Mouse (Mus musculus) limb, embryonic 13.5 days (tissue): ENCODE measurements around the gene Hoxd13. TPM values are rescaled to one million over a fixed set of nuclear protein-coding genes. Genes with fewer than 3 reads are reported as not detected.

Source experiments
- ATAC-seq: fragments of 200-750 bp; cut with Nextera tagmentation; 2 replicates; pipeline ENCODE4 v1.8.0; 2017; ENCODE audit warnings: low read depth, moderate number of reproducible peaks, moderate TSS enrichment; ENCODE audit not compliant: low FRiP score
- H3K27ac ChIP-seq: fragments of 300-500 bp; sonication (generic); 2 replicates; pipeline ENCODE4 v1.5.1; 2015; ENCODE audit warnings: inconsistent platforms, mild to moderate bottlenecking, moderate library complexity
- H3K27me3 ChIP-seq: fragments of 300-500 bp; sonication (generic); 2 replicates; pipeline ENCODE4 v1.6.1; 2015; ENCODE audit warnings: mild to moderate bottlenecking, inconsistent platforms
- H3K36me3 ChIP-seq: fragments of 300-500 bp; sonication (generic); 2 replicates; pipeline ENCODE4 v1.6.1; 2015; ENCODE audit warnings: inconsistent platforms, mild to moderate bottlenecking, moderate library complexity
- H3K4me1 ChIP-seq: fragments of 300-500 bp; sonication (generic); 2 replicates; pipeline ENCODE4 v1.6.1; 2015; ENCODE audit warnings: inconsistent platforms
- H3K4me2 ChIP-seq: fragments of 300-500 bp; sonication (generic); replicated peaks from 2 replicates; pipeline ENCODE4 v1.6.1; 2015; ENCODE audit warnings: inconsistent platforms, mild to moderate bottlenecking, moderate library complexity
- H3K4me3 ChIP-seq: fragments of 300-500 bp; sonication (generic); 2 replicates; pipeline ENCODE4 v1.5.1; 2015; ENCODE audit warnings: moderate library complexity, mild to moderate bottlenecking, inconsistent platforms
- H3K9ac ChIP-seq: fragments of 300-500 bp; sonication (generic); 2 replicates; pipeline ENCODE4 v1.6.1; 2015; ENCODE audit warnings: mild to moderate bottlenecking, inconsistent platforms
- H3K9me3 ChIP-seq: fragments of 300-500 bp; sonication (generic); 2 replicates; pipeline ENCODE4 v1.6.1; 2016; ENCODE audit warnings: inconsistent platforms
- WGBS: fragments of 180-500 bp; shearing (Covaris S2); methylation state at CpG from one replicate; pipeline ENCODE4 v1.1.7; 2015; 5-methylcytosine and 5-hydroxymethylcytosine counted together
- polyA plus RNA-seq: library from polyadenylated mRNA; unstranded; fragments of >200 nt; fragmentation: Nextera tagmentation; extraction: Ambion mirVana; gene quantifications from 2 replicates; pipeline ENCODE4 v1.2.1, GENCODE M21; 2015

The Hoxd13 gene
- polyA plus RNA-seq, 1 experiment from 2014 or later, result 48.5 TPM

GRCm38 (mm10) chr2:74675666-74676282 is 7.7 kb downstream of the Hoxd13 start:
- H3K4me3 ChIP-seq, result peak overlapping the region; percentile 79
- H3K4me2 ChIP-seq, result peak overlapping the region; percentile 75
- H3K36me3 ChIP-seq, result peaks cover under 1% of the 10 kb centered on the region; the same call in 1 of the 2 replicates
- peaks cover 32% of the 10 kb centered on the region for H3K4me1 ChIP-seq
- 10% methylated on average over 24 of the region's 24 CpGs for WGBS
- no peaks in the 10 kb centered on the region for H3K9me3 ChIP-seq
- ATAC-seq, result no peak
- peak overlapping the region; percentile 97 for H3K27ac ChIP-seq
- H3K27me3 ChIP-seq, result peaks cover 61% of the 10 kb centered on the region
- H3K9ac ChIP-seq, result peak overlapping the region; percentile 99

- peak overlapping the region; percentile 97 for H3K27ac ChIP-seq
- H3K36me3 ChIP-seq, result no peaks in the 10 kb centered on the region
- H3K4me2 ChIP-seq, result peak overlapping the region; percentile 75
- H3K27me3 ChIP-seq, result peaks cover 65% of the 10 kb centered on the region
- peaks cover 32% of the 10 kb centered on the region for H3K4me1 ChIP-seq
- peak overlapping the region; percentile 79 for H3K4me3 ChIP-seq
- 14% methylated on average over 9 of the region's 9 CpGs for WGBS
- no peak for ATAC-seq
- H3K9ac ChIP-seq, result peak overlapping the region; percentile 99
- no peaks in the 10 kb centered on the region for H3K9me3 ChIP-seq
These were observed 8.4 kb downstream of the Hoxd13 start for GRCm38 (mm10) chr2:74676376-74677052.

- WGBS, result 29% methylated on average over 2 of the region's 2 CpGs
- Histone ChIP-seq H3K27me3 (peaks cover 66% of the 10 kb centered on the region), H3K4me2 (peak overlapping the region; percentile 75), H3K4me1 (peaks cover 32% of the 10 kb centered on the region), H3K9me3 (no peaks in the 10 kb centered on the region), H3K9ac (peak overlapping the region; percentile 99), H3K27ac (peak overlapping the region; percentile 97), H3K36me3 (no peaks in the 10 kb centered on the region), H3K4me3 (peak overlapping the region; percentile 79)
- no peak for ATAC-seq
These were observed 9.0 kb downstream of the Hoxd13 start for GRCm38 (mm10) chr2:74677106-74677505.

DNA sequence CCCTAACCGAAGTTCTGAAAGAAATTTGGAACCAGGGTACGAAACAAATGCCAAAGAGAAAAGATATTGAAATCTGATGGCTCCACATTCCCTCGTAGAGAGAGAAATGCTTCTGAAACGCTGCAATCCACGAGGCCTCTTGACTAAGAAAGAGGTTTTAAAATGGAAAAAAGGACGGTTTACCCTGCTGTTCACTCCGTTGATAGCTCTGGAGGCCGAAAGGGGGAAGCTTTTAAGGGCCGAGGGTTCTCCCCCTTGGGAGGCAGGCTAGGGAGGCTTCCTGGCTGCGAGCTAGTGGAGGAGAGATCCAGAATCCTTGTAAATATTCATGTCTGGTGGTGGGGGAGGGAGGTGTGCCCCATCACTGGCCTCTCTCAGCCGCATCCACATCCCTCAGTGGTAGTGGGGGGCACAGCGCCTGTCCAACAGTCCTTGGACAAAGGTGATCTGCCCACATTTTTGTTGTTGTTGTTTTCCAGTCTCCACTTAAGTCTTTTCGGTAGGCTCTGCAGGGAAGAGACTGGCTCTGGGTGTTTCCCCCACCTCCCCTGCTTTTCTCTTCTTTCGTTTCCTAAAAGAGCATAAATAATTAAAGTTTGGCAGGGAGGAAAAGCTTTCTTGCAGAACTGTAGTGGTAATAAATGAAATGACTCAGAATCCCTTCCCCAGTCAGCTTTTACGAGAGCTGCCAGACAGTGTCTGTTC is 10.9 kb downstream of the Hoxd13 start, which contains the start of gene Hoxd11:
TSS of gene Hoxd11 (plus strand) at position 667 of the 705 bp plus-strand sequence.
- Histone ChIP-seq H3K27ac (peak within 1 kb of the TSS; percentile 98), H3K27me3 (peaks cover 73% of the 10 kb centered on the region), H3K4me3 (peak within 1 kb of the TSS; percentile 79), H3K9ac (peak within 1 kb of the TSS; percentile 99), H3K4me2 (peak within 1 kb of the TSS; percentile 75), H3K4me1 (peaks cover 18% of the 10 kb centered on the region), H3K9me3 (no peaks in the 10 kb centered on the region), H3K36me3 (no peaks in the 10 kb centered on the region)
- ATAC-seq, result no peak
- 4% methylated on average over 15 of the region's 15 CpGs for WGBS

DNA sequence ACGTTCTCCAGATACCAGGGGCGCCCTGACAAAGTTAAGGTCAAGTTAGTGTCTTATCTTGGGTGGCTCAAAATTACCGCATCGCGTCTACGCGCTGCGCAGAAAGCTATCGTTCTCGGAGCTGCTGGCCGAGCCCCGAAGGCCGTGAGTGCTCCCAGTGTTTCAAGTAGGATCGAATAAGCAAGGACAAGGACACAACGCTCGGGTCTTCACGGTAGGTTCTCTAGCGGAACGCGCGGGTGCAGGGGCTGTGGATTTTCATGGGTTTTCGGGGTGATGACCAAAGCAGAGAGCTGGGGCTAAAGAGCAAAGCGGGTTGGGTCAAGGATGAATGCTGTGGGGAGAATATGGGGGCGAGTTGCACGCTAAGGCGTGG is 11.5 kb downstream of the Hoxd13 start:
- peaks cover 73% of the 10 kb centered on the region for H3K27me3 ChIP-seq
- H3K27ac ChIP-seq, result peak overlapping the region; percentile 98
- H3K9me3 ChIP-seq, result no peaks in the 10 kb centered on the region
- H3K4me3 ChIP-seq, result peak overlapping the region; percentile 79
- peak overlapping the region; percentile 75 for H3K4me2 ChIP-seq
- H3K36me3 ChIP-seq, result 0 out of 2 replicates have a peak, but pooled peaks cover 5% of the 10 kb centered on the region
- H3K4me1 ChIP-seq, result peaks cover 12% of the 10 kb centered on the region; the same call in 1 of the 2 replicates
- peak overlapping the region; percentile 99 for H3K9ac ChIP-seq
- ATAC-seq, result no peak
- under 1% methylated on average over 26 of the region's 26 CpGs for whole genome bisulfite sequencing

DNA sequence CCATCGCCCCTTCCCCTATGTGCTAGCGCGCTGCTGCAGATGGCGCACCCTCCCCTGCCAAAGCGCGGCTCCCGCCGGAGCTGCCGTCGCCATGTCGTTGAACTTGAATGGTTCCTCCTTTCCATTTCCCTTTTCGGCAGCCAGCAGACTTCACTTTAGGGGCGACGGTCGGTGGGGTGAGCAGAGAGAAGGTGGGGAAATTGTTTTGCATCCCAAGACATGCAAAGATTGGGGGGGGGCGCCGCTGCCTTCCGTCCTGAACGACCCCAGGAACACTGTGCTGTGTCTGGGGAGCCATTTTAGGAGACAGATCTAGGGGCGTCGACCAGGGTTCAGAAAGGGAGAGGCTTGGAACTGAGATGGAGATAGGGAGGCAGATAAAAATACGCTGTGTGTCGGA is 11.9 kb downstream of the Hoxd13 start:
- H3K4me3 ChIP-seq, result peak overlapping the region; percentile 79
- peak overlapping the region; percentile 75 for H3K4me2 ChIP-seq
- no peak for ATAC-seq
- 0 out of 2 replicates have a peak, but pooled peaks cover 5% of the 10 kb centered on the region for H3K36me3 ChIP-seq
- H3K27ac ChIP-seq, result peak overlapping the region; percentile 98
- WGBS, result 2% methylated on average over 23 of the region's 23 CpGs
- peaks cover 11% of the 10 kb centered on the region; the same call in 1 of the 2 replicates for H3K4me1 ChIP-seq
- peaks cover 71% of the 10 kb centered on the region for H3K27me3 ChIP-seq
- H3K9me3 ChIP-seq, result no peaks in the 10 kb centered on the region
- H3K9ac ChIP-seq, result peak overlapping the region; percentile 99

DNA sequence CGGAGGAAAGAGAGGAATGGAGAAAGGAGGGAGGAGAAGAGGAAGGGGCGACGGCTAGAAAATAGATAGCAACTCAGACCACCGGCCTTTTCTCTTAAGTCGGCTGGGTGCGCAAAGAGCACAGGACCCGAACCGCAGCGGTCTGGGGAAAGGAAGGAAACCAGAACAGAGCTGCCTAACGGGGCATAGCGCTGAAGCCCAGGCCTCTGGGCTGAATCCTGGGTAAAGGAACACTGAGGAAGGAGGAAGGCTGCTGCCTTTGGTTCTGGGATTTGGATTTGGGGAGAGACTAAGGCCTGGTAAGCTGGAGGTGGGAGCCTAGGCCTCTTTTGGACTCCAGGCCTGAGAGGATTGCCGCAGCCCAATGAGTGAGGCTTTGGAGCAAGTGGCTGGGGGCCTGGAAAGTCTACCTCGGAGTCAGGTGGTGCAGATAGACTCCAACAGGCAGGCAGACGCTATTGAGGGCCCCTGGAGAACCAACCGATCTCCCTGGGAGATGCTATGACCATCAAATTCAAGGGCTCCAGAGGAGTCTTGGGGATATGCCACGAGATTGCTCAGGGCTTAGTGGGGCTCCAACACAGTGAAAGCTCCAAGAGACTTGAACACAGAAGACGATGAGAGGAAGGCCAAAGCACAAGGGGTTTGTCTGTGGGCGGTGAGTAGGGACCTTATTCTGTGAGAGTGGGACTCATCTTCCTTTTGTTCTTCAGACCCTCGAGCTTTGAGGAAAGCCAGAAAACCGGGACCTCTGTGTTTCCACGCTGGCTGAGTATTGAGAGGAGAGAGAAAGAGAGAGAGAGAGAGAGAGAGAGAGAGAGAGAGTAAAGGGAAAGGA is 12.7 kb downstream of the Hoxd13 start:
- 0 out of 2 replicates have a peak, but pooled peaks cover 5% of the 10 kb centered on the region for H3K36me3 ChIP-seq
- peak overlapping the region; percentile 98 for H3K27ac ChIP-seq
- no peak for ATAC-seq
- H3K4me2 ChIP-seq, result peak overlapping the region; percentile 75
- peaks cover 4% of the 10 kb centered on the region; the same call in 1 of the 2 replicates for H3K4me1 ChIP-seq
- 7% methylated on average over 21 of the region's 21 CpGs for WGBS
- H3K4me3 ChIP-seq, result peak overlapping the region; percentile 79
- H3K9me3 ChIP-seq, result no peaks in the 10 kb centered on the region
- peak overlapping the region; percentile 99 for H3K9ac ChIP-seq
- peaks cover 66% of the 10 kb centered on the region for H3K27me3 ChIP-seq

- H3K9ac ChIP-seq, result peak overlapping the region; percentile 99
- H3K36me3 ChIP-seq, result 0 out of 2 replicates have a peak, but pooled peaks cover 5% of the 10 kb centered on the region
- peaks cover 60% of the 10 kb centered on the region for H3K27me3 ChIP-seq
- peaks cover 4% of the 10 kb centered on the region; the same call in 1 of the 2 replicates for H3K4me1 ChIP-seq
- H3K27ac ChIP-seq, result peak overlapping the region; percentile 98
- WGBS, result under 1% methylated on average over 68 of the region's 78 CpGs
- H3K4me3 ChIP-seq, result peak overlapping the region; percentile 79
- peak; percentile 70 for ATAC-seq
- H3K4me2 ChIP-seq, result peak overlapping the region; percentile 75
- H3K9me3 ChIP-seq, result no peaks in the 10 kb centered on the region
These were observed 13.8 kb downstream of the Hoxd13 start for GRCm38 (mm10) chr2:74681594-74682531.

- H3K4me1 ChIP-seq, result peaks cover 13% of the 10 kb centered on the region
- peak overlapping the region; percentile 99 for H3K9ac ChIP-seq
- 0 out of 2 replicates have a peak, but pooled peaks cover 8% of the 10 kb centered on the region for H3K36me3 ChIP-seq
- 1% methylated on average over 48 of the region's 51 CpGs for WGBS
- H3K9me3 ChIP-seq, result no peaks in the 10 kb centered on the region
- H3K27ac ChIP-seq, result peak overlapping the region; percentile 98
- peak overlapping the region; percentile 75 for H3K4me2 ChIP-seq
- no peak for ATAC-seq
- peaks cover 57% of the 10 kb centered on the region for H3K27me3 ChIP-seq
- H3K4me3 ChIP-seq, result peak overlapping the region; percentile 79
These were observed 14.7 kb downstream of the Hoxd13 start for GRCm38 (mm10) chr2:74682796-74683195.

DNA sequence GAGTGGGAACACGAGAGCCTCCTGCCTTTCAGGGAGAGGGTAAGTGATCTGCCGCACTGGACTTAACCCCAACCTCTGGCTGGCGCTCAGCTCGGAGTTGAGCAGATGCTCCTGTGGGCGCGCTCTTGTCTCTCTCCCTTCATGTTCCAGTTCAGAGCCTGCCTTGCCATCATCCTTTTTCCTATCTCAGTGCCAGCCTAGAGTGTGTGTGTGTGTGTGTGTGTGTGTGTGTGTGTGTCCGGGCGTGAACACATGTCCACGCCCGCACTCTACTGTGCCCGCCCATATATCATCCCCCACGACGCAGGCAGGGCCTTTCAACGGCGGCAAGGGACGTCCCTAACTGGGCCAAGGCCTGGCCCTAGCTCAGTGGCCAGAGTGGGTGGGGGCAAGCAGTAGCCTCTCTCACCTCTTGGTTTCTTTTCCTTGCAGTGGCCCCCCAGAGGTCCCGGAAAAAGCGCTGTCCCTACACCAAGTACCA is 15.4 kb downstream of the Hoxd13 start:
- ATAC-seq, result peak; percentile 6; the same call in 1 of the 2 replicates
- Histone ChIP-seq H3K27me3 (peaks cover 57% of the 10 kb centered on the region), H3K36me3 (0 out of 2 replicates have a peak, but pooled peaks cover 8% of the 10 kb centered on the region), H3K9ac (peak overlapping the region; percentile 99), H3K9me3 (no peaks in the 10 kb centered on the region), H3K4me2 (peak overlapping the region; percentile 75), H3K4me3 (peak overlapping the region; percentile 79), H3K27ac (peak overlapping the region; percentile 98), H3K4me1 (peaks cover 17% of the 10 kb centered on the region)
- 1% methylated on average over 18 of the region's 18 CpGs for WGBS
